Mouse (Mus musculus): ENCODE measurements around the gene Nlk. TPM values are rescaled to one million over a fixed set of nuclear protein-coding genes. Genes with fewer than 3 reads are reported as not detected.

Nlk gene
- total and polyA plus RNA-seq, 3 experiments: 14.8 to 22.4 (median 20.4) TPM

DNA sequence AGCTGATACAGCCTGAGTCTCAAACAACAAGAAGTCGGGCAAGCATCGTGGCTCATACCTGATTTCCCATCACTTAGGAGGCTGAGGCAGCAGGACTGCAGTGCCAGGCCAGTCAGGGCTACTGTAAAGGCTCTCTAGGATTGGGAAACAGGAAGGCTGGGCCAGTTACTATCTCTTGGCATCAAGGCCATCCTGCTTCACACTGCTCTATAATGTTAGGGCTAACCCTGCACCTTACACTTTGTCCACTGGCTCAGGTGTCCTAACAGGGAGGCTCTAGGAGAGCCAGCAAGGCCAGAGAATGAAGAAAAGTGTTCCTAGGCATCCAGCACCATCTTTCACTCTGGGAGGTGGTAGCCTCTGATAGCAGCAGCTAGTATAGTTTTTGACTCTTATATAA lies 64.4 kb downstream of the Nlk start:
- DNase-seq (ENCODE audit: extremely low read depth): no peak
- Histone ChIP-seq H3K4me2 (ENCODE audit: insufficient read depth, low read depth, poor library complexity, severe bottlenecking) (no peak overlapping the region), H3K79me2 (replicated peaks; ENCODE audit: control insufficient read depth, extremely low read depth, insufficient read depth, poor library complexity, severe bottlenecking) (no peaks in the 10 kb centered on the region), H3K9ac (ENCODE audit: insufficient read depth, low read depth) (no peak overlapping the region), H3K27me3 (replicated peaks) (no peaks in the 10 kb centered on the region), H3K4me3 (replicated peaks in 1 of 3; ENCODE audit: low read depth in 2 of 3, low read length in 2 of 3, poor library complexity in 1 of 3) (no peak overlapping the region), H3K4me1 (ENCODE audit: control insufficient read depth in 1 of 2, insufficient read depth in 2 of 2) (no peaks in the 10 kb centered on the region), H3K27ac (ENCODE audit: insufficient read depth, low read depth) (no peak overlapping the region), H3K9me3 (replicated peaks; ENCODE audit: low read length) (peaks cover 7% of the 10 kb centered on the region), H3K36me3 (replicated peaks in 1 of 2; ENCODE audit: control insufficient read depth in 1 of 2, insufficient read depth in 1 of 2, low read length in 1 of 2) (peaks cover 0 to 26% of the 10 kb centered on the region in 2 experiments)
- in situ Hi-C loops (cut with MboI; ENCODE audit: low pct_ligation_motif_present, low pct_unique_long_range_greater_than_20kb, low sequenced_read_pairs): no loop called here
- dilution Hi-C loops (cut with MboI; ENCODE audit: extremely low pct_ligation_motif_present, extremely low pct_unique_long_range_greater_than_20kb, low sequenced_read_pairs): no loop called here
- no peak for TF ChIP-seq EP300 (IDR thresholded peaks at IDR 0.05; ENCODE audit: low read length)
- no peak for TF ChIP-seq KAT2A (IDR thresholded peaks at IDR 0.05; ENCODE audit: insufficient replicate concordance, low read length)
- no peak for TF ChIP-seq SMC3 (IDR thresholded peaks at IDR 0.05; ENCODE audit: low read depth, low read length)
- TF ChIP-seq JUN (IDR thresholded peaks at IDR 0.05; ENCODE audit: insufficient read depth, low read depth, low read length): no peak
- no peak for TF ChIP-seq ZKSCAN1 (IDR thresholded peaks at IDR 0.05; ENCODE audit: borderline replicate concordance, low read depth, low read length)
- TF ChIP-seq USF2 (conservative IDR thresholded peaks at IDR 0.05; ENCODE audit: low read depth, low read length): no peak
- TF ChIP-seq POLR2A (IDR thresholded peaks at IDR 0.05; ENCODE audit: low read depth, low read length): no peak
- no peak for TF ChIP-seq SIN3A (IDR thresholded peaks at IDR 0.05; ENCODE audit: low read length)
- no peak for TF ChIP-seq USF1 (IDR thresholded peaks at IDR 0.05; ENCODE audit: low read depth, low read length)
- no peak for TF ChIP-seq CHD2 (IDR thresholded peaks at IDR 0.05; ENCODE audit: low read length)
- no peak for TF ChIP-seq MEF2A (IDR thresholded peaks at IDR 0.05; ENCODE audit: borderline replicate concordance, low read depth, low read length)
- no peak for TF ChIP-seq NRF1 (IDR thresholded peaks at IDR 0.05; ENCODE audit: low read depth, low read length)
- no peak for TF ChIP-seq GABPA (IDR thresholded peaks at IDR 0.05; ENCODE audit: insufficient replicate concordance, low read depth, low read length)
- no peak for TF ChIP-seq JUND (conservative IDR thresholded peaks at IDR 0.05; ENCODE audit: low read depth, low read length)

- Histone ChIP-seq H3K27me3 (replicated peaks) (no peaks in the 10 kb centered on the region), H3K27ac (ENCODE audit: insufficient read depth, low read depth) (no peak overlapping the region), H3K36me3 (replicated peaks in 1 of 2; ENCODE audit: control insufficient read depth in 1 of 2, insufficient read depth in 1 of 2, low read length in 1 of 2) (peaks cover 0 to 30% of the 10 kb centered on the region in 2 experiments), H3K4me1 (ENCODE audit: control insufficient read depth in 1 of 2, insufficient read depth in 2 of 2) (no peaks in the 10 kb centered on the region), H3K4me2 (ENCODE audit: insufficient read depth, low read depth, poor library complexity, severe bottlenecking) (no peak overlapping the region), H3K79me2 (replicated peaks; ENCODE audit: control insufficient read depth, extremely low read depth, insufficient read depth, poor library complexity, severe bottlenecking) (no peaks in the 10 kb centered on the region), H3K4me3 (replicated peaks in 1 of 3; ENCODE audit: low read depth in 2 of 3, low read length in 2 of 3, poor library complexity in 1 of 3) (no peak overlapping the region), H3K9me3 (replicated peaks; ENCODE audit: low read length) (no peaks in the 10 kb centered on the region), H3K9ac (ENCODE audit: insufficient read depth, low read depth) (no peak overlapping the region)
- dilution Hi-C loops (cut with MboI; ENCODE audit: extremely low pct_ligation_motif_present, extremely low pct_unique_long_range_greater_than_20kb, low sequenced_read_pairs): no loop called here
- no peak for DNase-seq (ENCODE audit: extremely low read depth)
- TF ChIP-seq UBTF (IDR thresholded peaks at IDR 0.05; ENCODE audit: low read depth, low read length) (no peak), GABPA (IDR thresholded peaks at IDR 0.05; ENCODE audit: insufficient replicate concordance, low read depth, low read length) (no peak), ZMIZ1 (IDR thresholded peaks at IDR 0.05; ENCODE audit: low read depth, low read length) (no peak), TBP (conservative IDR thresholded peaks at IDR 0.05; ENCODE audit: low read depth, low read length) (no peak), MAZ (IDR thresholded peaks at IDR 0.05; ENCODE audit: low read depth, low read length) (no peak), MAFK (IDR thresholded peaks at IDR 0.05; ENCODE audit: insufficient replicate concordance, low read length) (no peak), ZNF384 (IDR thresholded peaks at IDR 0.05; ENCODE audit: low read depth, low read length) (no peak), JUND (conservative IDR thresholded peaks at IDR 0.05; ENCODE audit: low read depth, low read length) (no peak), USF1 (IDR thresholded peaks at IDR 0.05; ENCODE audit: low read depth, low read length) (no peak), NRF1 (IDR thresholded peaks at IDR 0.05; ENCODE audit: low read depth, low read length) (no peak), NELFE (IDR thresholded peaks at IDR 0.05; ENCODE audit: low read depth, low read length) (no peak), KAT2A (IDR thresholded peaks at IDR 0.05; ENCODE audit: insufficient replicate concordance, low read length) (no peak), PAX5 (IDR thresholded peaks at IDR 0.05; ENCODE audit: low read length) (no peak), MAX (IDR thresholded peaks at IDR 0.05; ENCODE audit: low read length) (no peak), ZC3H11A (IDR thresholded peaks at IDR 0.05; ENCODE audit: low read depth, low read length) (no peak)
- in situ Hi-C loops (cut with MboI; ENCODE audit: low pct_ligation_motif_present, low pct_unique_long_range_greater_than_20kb, low sequenced_read_pairs): no loop called here
These were observed 68.3 kb downstream of the Nlk start for GRCm38 (mm10) chr11:78628871-78629270.
